Mouse (Mus musculus) kidney, postnatal 25 days (tissue): Measurements from ENCODE around the gene Klf4.
A peak's percentile ranks its signal among the peaks of the same experiment; 100 is the strongest.

Experiments
- DNase-seq, 2 experiments: peaks; one replicate each; pipeline ENCODE4 v3.0.0; 2021; ENCODE audit warnings: mixed read lengths in 2 of 2

Gene Klf4

GRCm38 (mm10) chr4:55517438-55517837 is 14.8 kb downstream of the Klf4 start:
- DNase-seq: no peak

GRCm38 (mm10) chr4:55516048-55516447 is 16.2 kb downstream of the Klf4 start:
- DNase-seq: no peak

- peak; percentile 82 to 86 for DNase-seq
Observed at GRCm38 (mm10) chr4:55514733-55515176, 17.5 kb downstream of the Klf4 start.

- DNase-seq: no peak
Observed at GRCm38 (mm10) chr4:55513615-55514279, 18.5 kb downstream of the Klf4 start.

- DNase-seq: no peak
Observed at GRCm38 (mm10) chr4:55511389-55511788, 20.9 kb downstream of the Klf4 start.

GRCm38 (mm10) chr4:55508712-55509111 is 23.6 kb downstream of the Klf4 start:
- DNase-seq: no peak

GRCm38 (mm10) chr4:55498621-55499020 is 33.6 kb downstream of the Klf4 start:
- DNase-seq: peak; percentile 22 to 42

- DNase-seq: no peak
Observed at GRCm38 (mm10) chr4:55496416-55496815, 35.9 kb downstream of the Klf4 start.

GRCm38 (mm10) chr4:55493261-55493660 is 39.0 kb downstream of the Klf4 start:
- no peak for DNase-seq

- DNase-seq: no peak
Observed at GRCm38 (mm10) chr4:55489328-55489727, 42.9 kb downstream of the Klf4 start.

- no peak for DNase-seq
Observed at GRCm38 (mm10) chr4:55488604-55489003, 43.7 kb downstream of the Klf4 start.

GRCm38 (mm10) chr4:55480322-55480767 is 51.9 kb downstream of the Klf4 start:
- peak; percentile 65 to 80 for DNase-seq

- no peak for DNase-seq
Observed at GRCm38 (mm10) chr4:55478333-55478732, 53.9 kb downstream of the Klf4 start.

GRCm38 (mm10) chr4:55477933-55478332 is 54.3 kb downstream of the Klf4 start:
- peak; percentile 54 to 56 for DNase-seq

GRCm38 (mm10) chr4:55477210-55477759 is 55.0 kb downstream of the Klf4 start:
- no peak for DNase-seq
